Mouse (Mus musculus) cerebellum, adult (tissue): ENCODE results near the gene Fbxl2.

ENCODE experiments used
- ATAC-seq: cut with Nextera tagmentation; 2 replicates; pipeline ENCODE4 v1.9.2; 2017; ENCODE audit warnings: mild to moderate bottlenecking, moderate library complexity, mixed read lengths; ENCODE audit not compliant: insufficient number of reproducible peaks, low FRiP score, low TSS enrichment

The Fbxl2 gene

GRCm38 (mm10) chr9:113976264-113976663 lies 69.7 kb downstream of the Fbxl2 start:
- ATAC-seq, result no peak

GRCm38 (mm10) chr9:113975442-113975841 lies 70.5 kb downstream of the Fbxl2 start:
- no peak for ATAC-seq

GRCm38 (mm10) chr9:113974945-113975344 lies 71.0 kb downstream of the Fbxl2 start:
- no peak for ATAC-seq

- ATAC-seq, result no peak
Observed at GRCm38 (mm10) chr9:113973857-113974256, 72.1 kb downstream of the Fbxl2 start.

GRCm38 (mm10) chr9:113971615-113972014 lies 74.4 kb downstream of the Fbxl2 start:
- ATAC-seq, result no peak

- no peak for ATAC-seq
Observed at GRCm38 (mm10) chr9:113970041-113970440, 76.0 kb downstream of the Fbxl2 start.

GRCm38 (mm10) chr9:113969399-113969798 lies 76.6 kb downstream of the Fbxl2 start:
- ATAC-seq, result no peak

- ATAC-seq, result no peak
Observed at GRCm38 (mm10) chr9:113968967-113969366, 77.0 kb downstream of the Fbxl2 start.

- ATAC-seq, result no peak
Observed at GRCm38 (mm10) chr9:113966838-113967237, 79.2 kb downstream of the Fbxl2 start.

- ATAC-seq, result no peak
Observed at GRCm38 (mm10) chr9:113964415-113964814, 81.6 kb downstream of the Fbxl2 start.

- no peak for ATAC-seq
Observed at GRCm38 (mm10) chr9:113963718-113964117, 82.3 kb downstream of the Fbxl2 start.

GRCm38 (mm10) chr9:113957777-113958176 lies 88.2 kb downstream of the Fbxl2 start:
- ATAC-seq, result no peak

- no peak for ATAC-seq
Observed at GRCm38 (mm10) chr9:113947216-113947615, 98.8 kb downstream of the Fbxl2 start.

- no peak for ATAC-seq
Observed at GRCm38 (mm10) chr9:113943372-113943771, 102.6 kb downstream of the Fbxl2 start.

GRCm38 (mm10) chr9:113941103-113941805 lies 104.7 kb downstream of the Fbxl2 start:
- ATAC-seq, result no peak

GRCm38 (mm10) chr9:113939063-113939850 lies 106.7 kb downstream of the Fbxl2 start:
- ATAC-seq, result peak; percentile 66; the same call in 1 of the 2 replicates

GRCm38 (mm10) chr9:113935638-113936037 lies 110.4 kb downstream of the Fbxl2 start:
- no peak for ATAC-seq

GRCm38 (mm10) chr9:113932501-113932900 lies 113.5 kb downstream of the Fbxl2 start:
- no peak for ATAC-seq

- ATAC-seq, result no peak
Observed at GRCm38 (mm10) chr9:113932100-113932470, 113.9 kb downstream of the Fbxl2 start.

- no peak; the same call in 1 of the 2 replicates for ATAC-seq
Observed at GRCm38 (mm10) chr9:113931375-113932099, 114.5 kb downstream of the Fbxl2 start.
